Mouse (Mus musculus) lung, adult 2 months (tissue): Measurements from ENCODE around the gene Ggt5.

Experiments
- CTCF ChIP-seq: fragments of 200-500 bp; IDR thresholded peaks from 2 replicates; pipeline ENCODE4 v1.5.1; 2011; ENCODE audit warnings: mild to moderate bottlenecking, low read length, control low read depth; ENCODE audit not compliant: insufficient read depth
- POLR2A ChIP-seq: fragments of 200-500 bp; IDR thresholded peaks from 2 replicates; pipeline ENCODE4 v1.6.1; 2011; ENCODE audit warnings: low read depth, mild to moderate bottlenecking, control low read depth, low read length, borderline replicate concordance; ENCODE audit errors: extremely low read depth

DNA sequence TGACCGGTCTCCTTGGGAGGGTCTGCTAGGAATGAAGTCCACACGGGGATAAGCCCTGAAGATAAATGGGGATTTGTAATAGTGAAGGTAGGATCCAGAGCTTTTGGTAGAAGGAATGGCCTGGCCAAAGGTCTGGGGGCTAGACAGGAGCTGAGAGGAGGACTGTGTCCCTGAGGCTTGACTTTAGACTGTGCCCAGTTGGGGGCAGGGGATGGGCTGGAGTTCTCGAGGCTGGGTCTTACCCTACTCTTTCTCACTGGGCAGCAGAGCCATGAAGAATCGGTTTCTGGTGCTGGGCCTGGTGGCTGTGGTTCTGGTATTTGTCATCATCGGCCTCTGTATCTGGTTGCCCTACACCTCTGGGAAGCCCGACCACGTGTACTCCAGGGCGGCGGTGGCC, 15.2 kb upstream of the Ggt5 start:
- TF ChIP-seq CTCF (no peak), POLR2A (no peak)
